Mouse (Mus musculus): ENCODE data around the gene Opn5. TPM values are rescaled to one million over a fixed set of nuclear protein-coding genes. Genes with fewer than 3 reads are reported as not detected.

Gene Opn5
- polyA plus RNA-seq, 2 experiments = 0.09 TPM; not detected in 1

DNA sequence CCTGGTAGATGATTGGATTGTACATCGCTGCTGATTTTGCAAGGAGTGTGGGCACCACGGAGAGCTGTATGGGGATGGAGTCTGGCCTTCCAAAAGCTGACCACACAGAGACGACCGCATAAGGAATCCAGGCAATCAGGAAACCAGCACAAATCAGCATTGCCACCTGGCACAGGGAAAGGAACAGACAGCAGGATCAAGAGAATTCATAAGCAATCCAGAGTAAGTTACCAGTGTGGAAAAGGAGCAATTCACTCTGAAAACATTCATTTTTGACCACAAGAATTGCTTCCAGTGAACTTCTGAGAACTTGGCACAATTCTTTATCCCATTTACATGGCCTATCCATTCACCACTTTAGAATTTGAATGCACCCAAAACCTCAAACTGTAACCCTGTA, 30.6 kb downstream of the Opn5 start:
- H3K27ac ChIP-seq (replicated peaks; ENCODE audit: low read depth, low read length) = no peak overlapping the region
- H3K4me2 ChIP-seq (replicated peaks; ENCODE audit: low read depth, low read length, severe bottlenecking) = no peak overlapping the region
- H3K4me1 ChIP-seq (ENCODE audit: control insufficient read depth, insufficient read depth, low read length) = peaks cover 9% of the 10 kb centered on the region; the same call in 1 of the 2 replicates
- H3K9ac ChIP-seq (ENCODE audit: low read depth, low read length, severe bottlenecking) = no peak overlapping the region
- H3K36me3 ChIP-seq (ENCODE audit: control insufficient read depth, insufficient read depth, low read length) = no peaks in the 10 kb centered on the region
- no peaks in the 10 kb centered on the region for H3K9me3 ChIP-seq (ENCODE audit: control insufficient read depth, low read length)
- no peaks in the 10 kb centered on the region for H3K27me3 ChIP-seq (ENCODE audit: control insufficient read depth, insufficient read depth, low read length)
- 69% methylated on average over 4 of the region's 4 CpGs for WGBS
- no peak for TF ChIP-seq POLR2A (IDR thresholded peaks at IDR 0.05; ENCODE audit: borderline replicate concordance, extremely low read depth, insufficient read depth, insufficient read length)
- DNase-seq (ENCODE audit: low spot score) = no peak
- no peak overlapping the region for H3K4me3 ChIP-seq (replicated peaks; ENCODE audit: low read length)
- ATAC-seq (ENCODE audit: low FRiP score, low read depth) = no peak

DNA sequence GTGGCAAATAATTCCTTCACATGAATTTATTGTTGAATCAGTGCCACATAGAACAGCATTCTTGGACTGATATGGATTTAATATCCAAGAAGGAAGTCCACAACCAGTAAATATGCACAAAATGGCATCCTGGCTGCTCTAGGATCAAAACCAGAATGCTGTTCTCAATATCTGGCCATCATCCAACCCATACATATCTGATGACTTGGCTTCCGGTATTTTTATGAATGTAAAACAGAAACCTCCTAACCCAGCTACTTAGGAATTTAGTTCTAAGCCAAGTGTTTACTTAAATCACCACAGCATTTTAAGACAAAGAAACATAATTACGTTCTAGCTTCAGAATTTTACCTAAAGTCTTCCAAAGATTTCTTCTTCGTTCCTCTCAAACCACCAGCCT, 31.0 kb downstream of the Opn5 start:
- Histone ChIP-seq H3K9ac (ENCODE audit: low read depth, low read length, severe bottlenecking) (no peak overlapping the region), H3K4me2 (replicated peaks; ENCODE audit: low read depth, low read length, severe bottlenecking) (no peak overlapping the region), H3K36me3 (ENCODE audit: control insufficient read depth, insufficient read depth, low read length) (no peaks in the 10 kb centered on the region), H3K27ac (replicated peaks; ENCODE audit: low read depth, low read length) (no peak overlapping the region), H3K27me3 (ENCODE audit: control insufficient read depth, insufficient read depth, low read length) (no peaks in the 10 kb centered on the region), H3K4me3 (replicated peaks; ENCODE audit: low read length) (no peak overlapping the region), H3K9me3 (ENCODE audit: control insufficient read depth, low read length) (no peaks in the 10 kb centered on the region), H3K4me1 (ENCODE audit: control insufficient read depth, insufficient read depth, low read length) (peaks cover 9% of the 10 kb centered on the region; the same call in 1 of the 2 replicates)
- ATAC-seq (ENCODE audit: low FRiP score, low read depth) = no peak
- no peak for DNase-seq (ENCODE audit: low spot score)
- WGBS = 75% methylated on average over 3 of the region's 3 CpGs
- TF ChIP-seq POLR2A (IDR thresholded peaks at IDR 0.05; ENCODE audit: borderline replicate concordance, extremely low read depth, insufficient read depth, insufficient read length) = no peak

GRCm38 (mm10) chr17:42576671-42577168, 34.5 kb downstream of the Opn5 start:
- H3K27ac ChIP-seq (replicated peaks; ENCODE audit: low read depth, low read length) = peak overlapping the region; percentile 49
- no peaks in the 10 kb centered on the region for H3K36me3 ChIP-seq (ENCODE audit: control insufficient read depth, insufficient read depth, low read length)
- peaks cover 9% of the 10 kb centered on the region; the same call in 1 of the 2 replicates for H3K4me1 ChIP-seq (ENCODE audit: control insufficient read depth, insufficient read depth, low read length)
- no peak for TF ChIP-seq POLR2A (IDR thresholded peaks at IDR 0.05; ENCODE audit: borderline replicate concordance, extremely low read depth, insufficient read depth, insufficient read length)
- peak; percentile 74 for DNase-seq (ENCODE audit: low spot score)
- WGBS = 9% methylated on average over 6 of the region's 6 CpGs
- H3K27me3 ChIP-seq (ENCODE audit: control insufficient read depth, insufficient read depth, low read length) = no peaks in the 10 kb centered on the region
- no peaks in the 10 kb centered on the region for H3K9me3 ChIP-seq (ENCODE audit: control insufficient read depth, low read length)
- ATAC-seq (ENCODE audit: low FRiP score, low read depth) = peak; percentile 91
- H3K4me2 ChIP-seq (replicated peaks; ENCODE audit: low read depth, low read length, severe bottlenecking) = no peak overlapping the region; the same call in 1 of the 2 replicates
- H3K4me3 ChIP-seq (replicated peaks; ENCODE audit: low read length) = no peak overlapping the region
- H3K9ac ChIP-seq (ENCODE audit: low read depth, low read length, severe bottlenecking) = no peak overlapping the region

DNA sequence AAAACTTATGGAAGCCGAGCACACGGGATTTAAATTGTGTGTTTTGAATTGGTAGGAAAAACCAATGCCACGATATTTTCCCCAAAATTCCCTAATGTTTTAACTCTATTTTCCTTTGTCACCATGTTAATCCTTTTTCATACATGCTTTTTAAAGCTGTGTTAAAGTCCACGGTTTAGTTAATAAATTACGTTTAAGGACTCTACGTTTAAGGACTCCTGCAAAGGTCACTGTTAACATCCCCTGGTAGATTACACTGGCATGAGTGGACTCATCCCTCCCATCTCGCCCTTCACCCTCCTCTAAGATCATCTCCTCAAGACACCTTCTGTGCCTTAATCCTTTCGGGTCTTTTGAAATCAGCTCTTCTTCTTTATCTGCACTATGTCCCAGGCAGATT, 37.4 kb downstream of the Opn5 start:
- no peak for TF ChIP-seq POLR2A (IDR thresholded peaks at IDR 0.05; ENCODE audit: borderline replicate concordance, extremely low read depth, insufficient read depth, insufficient read length)
- 81% methylated on average over 8 of the region's 8 CpGs for WGBS
- H3K9ac ChIP-seq (ENCODE audit: low read depth, low read length, severe bottlenecking) = no peak overlapping the region
- no peaks in the 10 kb centered on the region for H3K36me3 ChIP-seq (ENCODE audit: control insufficient read depth, insufficient read depth, low read length)
- peaks cover 9% of the 10 kb centered on the region; the same call in 1 of the 2 replicates for H3K4me1 ChIP-seq (ENCODE audit: control insufficient read depth, insufficient read depth, low read length)
- ATAC-seq (ENCODE audit: low FRiP score, low read depth) (no peak), DNase-seq (ENCODE audit: low spot score) (no peak)
- H3K4me2 ChIP-seq (replicated peaks; ENCODE audit: low read depth, low read length, severe bottlenecking) = no peak overlapping the region
- H3K9me3 ChIP-seq (ENCODE audit: control insufficient read depth, low read length) = no peaks in the 10 kb centered on the region
- H3K4me3 ChIP-seq (replicated peaks; ENCODE audit: low read length) = no peak overlapping the region
- H3K27ac ChIP-seq (replicated peaks; ENCODE audit: low read depth, low read length) = no peak overlapping the region
- H3K27me3 ChIP-seq (ENCODE audit: control insufficient read depth, insufficient read depth, low read length) = no peaks in the 10 kb centered on the region

GRCm38 (mm10) chr17:42549578-42549977, 61.6 kb downstream of the Opn5 start:
- no peak overlapping the region for H3K27ac ChIP-seq (replicated peaks; ENCODE audit: low read depth, low read length)
- no peak for DNase-seq (ENCODE audit: low spot score)
- H3K36me3 ChIP-seq (ENCODE audit: control insufficient read depth, insufficient read depth, low read length) = no peaks in the 10 kb centered on the region
- 84% methylated on average over 2 of the region's 2 CpGs for WGBS
- H3K9ac ChIP-seq (ENCODE audit: low read depth, low read length, severe bottlenecking) = no peak overlapping the region
- no peaks in the 10 kb centered on the region for H3K4me1 ChIP-seq (ENCODE audit: control insufficient read depth, insufficient read depth, low read length)
- no peaks in the 10 kb centered on the region for H3K9me3 ChIP-seq (ENCODE audit: control insufficient read depth, low read length)
- no peak for ATAC-seq (ENCODE audit: low FRiP score, low read depth)
- no peaks in the 10 kb centered on the region for H3K27me3 ChIP-seq (ENCODE audit: control insufficient read depth, insufficient read depth, low read length)
- no peak overlapping the region for H3K4me3 ChIP-seq (replicated peaks; ENCODE audit: low read length)
- H3K4me2 ChIP-seq (replicated peaks; ENCODE audit: low read depth, low read length, severe bottlenecking) = no peak overlapping the region
- no peak for TF ChIP-seq POLR2A (IDR thresholded peaks at IDR 0.05; ENCODE audit: borderline replicate concordance, extremely low read depth, insufficient read depth, insufficient read length)

DNA sequence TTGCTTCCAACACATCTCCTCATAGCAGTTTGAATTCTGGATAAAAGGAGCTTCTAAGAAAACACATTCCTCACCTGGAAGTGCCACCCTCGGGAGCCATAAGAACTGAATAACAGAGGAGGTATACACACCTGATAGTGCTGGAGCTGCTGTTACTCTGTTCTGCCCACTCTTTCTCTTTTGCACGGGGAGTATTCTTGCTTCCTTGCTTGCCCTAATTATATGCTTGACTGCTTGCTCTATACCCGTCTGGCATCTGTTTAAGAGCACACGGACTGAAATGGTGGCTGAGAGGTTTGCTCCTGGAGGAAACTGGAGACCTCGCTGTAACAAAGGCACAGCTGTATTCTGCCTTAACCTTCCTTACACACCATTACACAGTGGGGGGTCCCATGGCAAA, 81.0 kb downstream of the Opn5 start:
- ATAC-seq (ENCODE audit: low FRiP score, low read depth) = no peak
- no peaks in the 10 kb centered on the region for H3K9me3 ChIP-seq (ENCODE audit: control insufficient read depth, low read length)
- H3K27ac ChIP-seq (replicated peaks; ENCODE audit: low read depth, low read length) = no peak overlapping the region
- no peaks in the 10 kb centered on the region for H3K36me3 ChIP-seq (ENCODE audit: control insufficient read depth, insufficient read depth, low read length)
- no peak for TF ChIP-seq POLR2A (IDR thresholded peaks at IDR 0.05; ENCODE audit: borderline replicate concordance, extremely low read depth, insufficient read depth, insufficient read length)
- H3K4me3 ChIP-seq (replicated peaks; ENCODE audit: low read length) = no peak overlapping the region
- no peaks in the 10 kb centered on the region for H3K4me1 ChIP-seq (ENCODE audit: control insufficient read depth, insufficient read depth, low read length)
- DNase-seq (ENCODE audit: low spot score) = no peak
- no peaks in the 10 kb centered on the region for H3K27me3 ChIP-seq (ENCODE audit: control insufficient read depth, insufficient read depth, low read length)
- no peak overlapping the region for H3K9ac ChIP-seq (ENCODE audit: low read depth, low read length, severe bottlenecking)
- 40% methylated on average over 5 of the region's 5 CpGs for WGBS
- H3K4me2 ChIP-seq (replicated peaks; ENCODE audit: low read depth, low read length, severe bottlenecking) = no peak overlapping the region

Measured in limb, embryonic 14.5 days (tissue).